Mouse (Mus musculus) gastrocnemius, postnatal 36 days (tissue): ENCODE measurements around the gene Olfr385. TPM values are rescaled to one million over a fixed set of nuclear protein-coding genes. Genes with fewer than 3 reads are reported as not detected.
"Not testable (repeated sequence)": the region's sequence is repeated elsewhere in the genome, so short reads cannot be mapped to it uniquely, and the experiment has no call there.

Source experiments
- DNase-seq, 2 experiments: peaks; one replicate each; pipeline ENCODE4 v3.0.0; 2022
- intact Hi-C: fragments of 180-260 bp; cut with DNase I; formaldehyde crosslinking; loops from one replicate; pipeline ENCODE4 v1.15.1; 2025
- long read RNA-seq, 2 experiments: library from polyadenylated mRNA; stranded (forward); transcript quantifications; one replicate each; pipeline ENCODE4 v2.0.0; 2021
- total RNA-seq, 2 experiments: library from RNA; stranded (reverse); gene quantifications; 2 replicates each; pipeline ENCODE4 v1.2.3; 2021

The Olfr385 gene
- not detected for total RNA-seq
- long read RNA-seq, experiment 1, result 0 reads
- long read RNA-seq, experiment 2, result 0 reads

- DNase-seq, result no peak
- intact Hi-C loops, result no loop called here
Measured at GRCm38 (mm10) chr11:73592908-73593307, at the start of gene Olfr385. Gene Olfr385 (minus strand): TSS chr11:73593008.

GRCm38 (mm10) chr11:73598294-73598693, 5.5 kb upstream of the Olfr385 start, which contains the start of gene Olfr384:
Gene Olfr384 (plus strand): TSS chr11:73598594.
- intact Hi-C loops, result no loop called here
- DNase-seq, result no peak

- DNase-seq, intact Hi-C loops: not testable (repeated sequence)
Measured at GRCm38 (mm10) chr11:73583188-73583587, 9.6 kb downstream of the Olfr385 start.

GRCm38 (mm10) chr11:73579871-73580270, 12.9 kb downstream of the Olfr385 start:
- intact Hi-C loops, result no loop called here
- DNase-seq, result no peak

Other genes starting within 250 kb of the Olfr385 start
- gene Olfr20, start 242.2 kb downstream of the Olfr385 start, total RNA-seq, result not detected
- not detected for gene Olfr376, start 221.8 kb downstream of the Olfr385 start, total RNA-seq
- gene Olfr1, start 193.4 kb downstream of the Olfr385 start, total RNA-seq, result not detected
- not detected for gene Olfr378, start 164.5 kb downstream of the Olfr385 start, total RNA-seq
- gene Olfr380, start 135.5 kb downstream of the Olfr385 start, total RNA-seq, result not detected
- not detected for gene Olfr381, start 101.4 kb downstream of the Olfr385 start, total RNA-seq
- gene Olfr382, start 75.8 kb downstream of the Olfr385 start, total RNA-seq, result not detected
- not detected for gene Olfr384, start 5.6 kb upstream of the Olfr385 start, total RNA-seq
- gene Zfp735, start 95.8 kb upstream of the Olfr385 start, total RNA-seq, result not detected
- gene Olfr389, start 187.7 kb upstream of the Olfr385 start, total RNA-seq, result not detected
- not detected for gene Olfr390, start 190.0 kb upstream of the Olfr385 start, total RNA-seq
- gene Olfr391-ps, start 210.0 kb upstream of the Olfr385 start, total RNA-seq, result not detected
- not detected for gene Olfr392, start 224.0 kb upstream of the Olfr385 start, total RNA-seq